Mouse (Mus musculus): ENCODE measurements around the gene Phospho2. TPM values are rescaled to one million over a fixed set of nuclear protein-coding genes. Genes with fewer than 3 reads are reported as not detected.

Gene Phospho2
- polyA plus RNA-seq (2021; fragmentation: Nextera tagmentation) = 25.4 and 25.5 TPM in 2 replicates
- long read RNA-seq, experiment 1, transcript Phospho2-201 (4 exons, 2,260 nt) = major isoform, 30 of 43 reads
- long read RNA-seq, experiment 1, partial matches to known transcripts = 0 of 43 reads
- long read RNA-seq, experiment 1, other reads (novel, unspliced or antisense) = 5 of 43 reads
- long read RNA-seq, experiment 2, transcript Phospho2-205 (4 exons, 667 nt) = minor isoform, 25 of 177 reads
- long read RNA-seq, experiment 2, transcript Phospho2-201 (4 exons, 2,260 nt) = major isoform, 125 of 177 reads
- long read RNA-seq, experiment 2, transcript Phospho2-202 (4 exons, 2,194 nt) = minor isoform, 18 of 177 reads
- long read RNA-seq, experiment 2, partial matches to known transcripts = 0 of 177 reads
- long read RNA-seq, experiment 2, other reads (novel, unspliced or antisense) = 8 of 177 reads

GRCm38 (mm10) chr2:69789429-69790069 lies at the start of gene Phospho2, which contains the start of gene Ccdc173:
Gene Phospho2, plus strand, starts transcription at chr2:69789623.
Gene Ccdc173, minus strand, starts transcription at chr2:69789575.

DNA sequence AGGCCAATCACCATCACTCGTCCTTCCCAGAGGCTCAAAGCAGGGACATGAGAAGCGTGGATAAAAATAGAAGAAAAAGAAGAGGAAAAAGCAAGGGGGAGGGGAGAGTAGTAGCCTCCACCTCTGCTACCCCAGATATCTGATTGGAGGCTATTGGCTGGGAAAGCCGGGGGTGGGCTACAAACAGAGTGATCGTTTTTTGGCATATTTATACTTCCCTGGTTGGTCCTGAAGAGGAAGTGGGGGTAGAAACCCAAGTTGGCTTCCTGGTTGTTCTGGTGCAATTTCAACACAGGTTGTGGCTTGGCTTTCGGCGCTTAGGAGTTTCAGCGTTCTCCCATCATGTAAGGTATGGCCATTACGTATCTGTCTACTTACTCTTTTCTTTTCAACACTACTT lies 32.3 kb downstream of the Phospho2 start, which contains the start of gene Klhl23:
Klhl23 (plus strand) TSS at position 234 of the 400 bp plus-strand sequence.

Other genes starting within 250 kb of the Phospho2 start
- 0.06 and 0.16 TPM in 2 replicates for gene Lrp2, start 203.6 kb upstream of the Phospho2 start, polyA plus RNA-seq (2021; fragmentation: Nextera tagmentation)
- gene Bbs5, start 142.5 kb upstream of the Phospho2 start, polyA plus RNA-seq (2021; fragmentation: Nextera tagmentation) = 14.4 and 17.4 TPM in 2 replicates
- gene Klhl41, start 119.5 kb upstream of the Phospho2 start, polyA plus RNA-seq (2021; fragmentation: Nextera tagmentation) = 0.06 and 0.09 TPM in 2 replicates
- 4.5 TPM in 2 replicates for gene Fastkd1, start 76.1 kb upstream of the Phospho2 start, polyA plus RNA-seq (2021; fragmentation: Nextera tagmentation)
- 74.1 and 77.5 TPM in 2 replicates for gene Ppig, start 67.1 kb upstream of the Phospho2 start, polyA plus RNA-seq (2021; fragmentation: Nextera tagmentation)
- 1.8 TPM in 2 replicates for gene Ccdc173, start within 50 bp of the Phospho2 start, polyA plus RNA-seq (2021; fragmentation: Nextera tagmentation)
- gene Klhl23, start 32.3 kb downstream of the Phospho2 start, polyA plus RNA-seq (2021; fragmentation: Nextera tagmentation) = 15.2 and 19.4 TPM in 2 replicates
- 178 and 187 TPM in 2 replicates for gene Ssb, start 71.9 kb downstream of the Phospho2 start, polyA plus RNA-seq (2021; fragmentation: Nextera tagmentation)
- 21.9 and 22.4 TPM in 2 replicates for gene Mettl5, start 96.0 kb downstream of the Phospho2 start, polyA plus RNA-seq (2021; fragmentation: Nextera tagmentation)
- gene Ubr3, start 107.6 kb downstream of the Phospho2 start, polyA plus RNA-seq (2021; fragmentation: Nextera tagmentation) = 5.6 and 6.2 TPM in 2 replicates
- gene Myo3b, start 249.5 kb downstream of the Phospho2 start, polyA plus RNA-seq (2021; fragmentation: Nextera tagmentation) = 0.08 TPM in 2 replicates

Data from layer of hippocampus, adult 6 months (tissue).